Mouse (Mus musculus): ENCODE results near the gene Clock.
A peak's percentile ranks its signal among the peaks of the same experiment; 100 is the strongest.

Clock gene

GRCm38 (mm10) chr5:76304452-76305341, at the start of gene Clock:
Clock (minus strand) TSS chr5:76304792.
- peak; percentile 90 for DNase-seq

GRCm38 (mm10) chr5:76351953-76352611, 47.5 kb upstream of the Clock start:
- no peak for DNase-seq

- DNase-seq = no peak
Observed at GRCm38 (mm10) chr5:76351537-76351936, 46.9 kb upstream of the Clock start.

GRCm38 (mm10) chr5:76346137-76346536, 41.5 kb upstream of the Clock start:
- no peak for DNase-seq

GRCm38 (mm10) chr5:76340931-76341330, 36.3 kb upstream of the Clock start:
- DNase-seq = no peak

- no peak for DNase-seq
Observed at GRCm38 (mm10) chr5:76337100-76337499, 32.5 kb upstream of the Clock start.

- no peak for DNase-seq
Observed at GRCm38 (mm10) chr5:76333833-76334232, 29.2 kb upstream of the Clock start.

GRCm38 (mm10) chr5:76330953-76331352, 26.4 kb upstream of the Clock start, which contains the start of gene Pdcl2:
Pdcl2 (minus strand) TSS chr5:76331156.
- DNase-seq = no peak

- no peak for DNase-seq
Observed at GRCm38 (mm10) chr5:76327296-76327695, 22.7 kb upstream of the Clock start.

GRCm38 (mm10) chr5:76325113-76325512, 20.5 kb upstream of the Clock start:
- no peak for DNase-seq

- no peak for DNase-seq
Observed at GRCm38 (mm10) chr5:76321249-76322196, 16.9 kb upstream of the Clock start.

- DNase-seq = no peak
Observed at GRCm38 (mm10) chr5:76308206-76308605, 3.6 kb upstream of the Clock start.

GRCm38 (mm10) chr5:76306261-76306660, 1.7 kb upstream of the Clock start:
- DNase-seq = no peak

GRCm38 (mm10) chr5:76305616-76306015, 1.0 kb upstream of the Clock start:
- peak; percentile 6 for DNase-seq

GRCm38 (mm10) chr5:76303745-76304451, 694 bp downstream of the Clock start:
- DNase-seq = peak; percentile 82

GRCm38 (mm10) chr5:76303379-76303744, 1.2 kb downstream of the Clock start:
- no peak for DNase-seq

- DNase-seq = no peak
Observed at GRCm38 (mm10) chr5:76302009-76302408, 2.6 kb downstream of the Clock start.

GRCm38 (mm10) chr5:76289234-76289691, 15.3 kb downstream of the Clock start:
- DNase-seq = no peak

GRCm38 (mm10) chr5:76288256-76288655, 16.3 kb downstream of the Clock start:
- DNase-seq = no peak

- DNase-seq = no peak
Observed at GRCm38 (mm10) chr5:76287062-76287461, 17.5 kb downstream of the Clock start.

GRCm38 (mm10) chr5:76285699-76286098, 18.9 kb downstream of the Clock start:
- DNase-seq = no peak

- no peak for DNase-seq
Observed at GRCm38 (mm10) chr5:76283890-76284289, 20.7 kb downstream of the Clock start.

Data from cerebellum, adult 11 months (tissue).